Mouse (Mus musculus) ES-E14 (cell line): ENCODE results near the gene Reck. TPM values are rescaled to one million over a fixed set of nuclear protein-coding genes. Genes with fewer than 3 reads are reported as not detected.

ENCODE experiments used
- DNase-seq: peaks from one replicate; pipeline ENCODE4 v3.0.0-alpha.2; 2013; ENCODE audit warnings: low read depth, low spot score
- H3K27ac ChIP-seq: 2 replicates; pipeline ENCODE4 v1.5.1; 2012; ENCODE audit warnings: low read depth, mild to moderate bottlenecking, low read length, moderate library complexity, mixed read lengths; ENCODE audit not compliant: poor library complexity, insufficient read depth, severe bottlenecking
- H3K36me3 ChIP-seq: 2 replicates; pipeline ENCODE4 v1.6.1; 2012; ENCODE audit warnings: mild to moderate bottlenecking, low read length, moderate library complexity, mixed read lengths; ENCODE audit not compliant: control insufficient read depth, poor library complexity, insufficient read depth, severe bottlenecking
- H3K4me1 ChIP-seq, 2 experiments: fragments of 150-350 bp in 1 of 2; sonication (generic) in 1 of 2; 2 replicates each; pipeline ENCODE4 v1.6.1; 2012; ENCODE audit warnings: low read length in 2 of 2, mild to moderate bottlenecking in 1 of 2, mixed read lengths in 1 of 2; ENCODE audit not compliant: control insufficient read depth in 2 of 2, insufficient read depth in 2 of 2, poor library complexity in 1 of 2
- H3K4me3 ChIP-seq, 2 experiments: fragments of 150-350 bp in 1 of 2; sonication (generic) in 1 of 2; 2 replicates each; pipeline ENCODE4 v1.5.1; 2012; ENCODE audit warnings: low read length in 2 of 2, low read depth in 1 of 2, mild to moderate bottlenecking in 1 of 2, mixed read lengths in 1 of 2; ENCODE audit not compliant: insufficient read depth in 1 of 2, poor library complexity in 1 of 2, severe bottlenecking in 1 of 2
- H3K9ac ChIP-seq: 2 replicates; pipeline ENCODE4 v1.6.1; 2012; ENCODE audit warnings: low read depth, mild to moderate bottlenecking, low read length, mixed read lengths; ENCODE audit not compliant: poor library complexity, insufficient read depth, severe bottlenecking
- H3K9me3 ChIP-seq: fragments of 150-350 bp; sonication (generic); 2 replicates; pipeline ENCODE4 v1.6.1; 2012; ENCODE audit warnings: low read depth, mild to moderate bottlenecking, low read length; ENCODE audit not compliant: control insufficient read depth, insufficient read depth
- CHD2 ChIP-seq: IDR thresholded peaks from 2 replicates; pipeline ENCODE4 v1.6.1; 2014; ENCODE audit warnings: mild to moderate bottlenecking, low read depth, low read length, inconsistent platforms
- HCFC1 ChIP-seq: IDR thresholded peaks from 2 replicates; pipeline ENCODE4 v1.6.1; 2012; ENCODE audit warnings: low read length, inconsistent platforms, borderline replicate concordance; ENCODE audit not compliant: insufficient read depth
- MAFK ChIP-seq: IDR thresholded peaks from 2 replicates; pipeline ENCODE4 v1.6.1; 2014; ENCODE audit warnings: mild to moderate bottlenecking, low read depth, low read length, inconsistent platforms; ENCODE audit not compliant: insufficient read depth
- ZC3H11A ChIP-seq: IDR thresholded peaks from 2 replicates; pipeline ENCODE4 v1.6.1; 2012; ENCODE audit warnings: low read depth, mild to moderate bottlenecking, inconsistent platforms, low read length, borderline replicate concordance
- ZNF384 ChIP-seq: IDR thresholded peaks from 2 replicates; pipeline ENCODE4 v1.6.1; 2012; ENCODE audit warnings: low read depth, low read length, inconsistent platforms
- in situ Hi-C, 2 experiments: fragments of 600-800 bp; cut with MboI; formaldehyde crosslinking; loops; one replicate each; pipeline ENCODE4 v1.15.1; 2025; ENCODE audit warnings: low sequenced_read_pairs in 2 of 2, inconsistent platforms in 1 of 2; ENCODE audit not compliant: unreplicated experiment in 2 of 2
- total RNA-seq: library from RNA; depleted of rRNA; stranded (reverse); fragments of 300-350 nt; gene quantifications from 2 replicates; pipeline ENCODE4 v1.2.3, GENCODE M21; 2012

Reck gene
- total RNA-seq, 1 experiment = 4.0 TPM

GRCm38 (mm10) chr4:43927826-43928225 lies 52.5 kb downstream of the Reck start:
- TF ChIP-seq CHD2 (no peak), HCFC1 (no peak), ZC3H11A (peak; percentile 65), MAFK (peak; percentile 80)
- peak; percentile 57 for DNase-seq
- H3K9ac ChIP-seq = no peak overlapping the region
- H3K4me1 ChIP-seq = no peaks in the 10 kb centered on the region
- no peak overlapping the region for H3K27ac ChIP-seq
- H3K9me3 ChIP-seq = no peaks in the 10 kb centered on the region
- H3K4me3 ChIP-seq = no peak overlapping the region
- in situ Hi-C loops = loop anchor here in 1 of 2 experiments (5.0 kb wide), 1 partner anchor 54 kb away; the partner anchor contains the start of gene Ccin
- peaks cover 2% of the 10 kb centered on the region; the same call in 1 of the 2 replicates for H3K36me3 ChIP-seq

- no peak for TF ChIP-seq MAFK
- in situ Hi-C loops = no loop called here
- DNase-seq = no peak
- no peaks in the 10 kb centered on the region for H3K9me3 ChIP-seq
- no peaks in the 10 kb centered on the region for H3K36me3 ChIP-seq
- H3K4me1 ChIP-seq = peaks cover 0 to 3% of the 10 kb centered on the region in 2 experiments; a peak in 2 of 4 replicates
- H3K9ac ChIP-seq = no peak overlapping the region
- no peak overlapping the region for H3K4me3 ChIP-seq
- no peak overlapping the region for H3K27ac ChIP-seq
These were observed 56.5 kb downstream of the Reck start for GRCm38 (mm10) chr4:43931877-43932276.

- no peak for DNase-seq
- Histone ChIP-seq H3K4me1 (peaks cover 0 to 10% of the 10 kb centered on the region in 2 experiments; a peak in 2 of 4 replicates), H3K36me3 (peaks cover 4% of the 10 kb centered on the region; the same call in 1 of the 2 replicates), H3K27ac (no peak overlapping the region), H3K4me3 (no peak overlapping the region), H3K9me3 (no peaks in the 10 kb centered on the region), H3K9ac (no peak overlapping the region)
- TF ChIP-seq ZC3H11A (no peak), HCFC1 (no peak), MAFK (no peak), CHD2 (no peak), ZNF384 (no peak)
- in situ Hi-C loops = no loop called here
These were observed 60.9 kb downstream of the Reck start for GRCm38 (mm10) chr4:43936186-43936585.

- Histone ChIP-seq H3K27ac (no peak overlapping the region), H3K9me3 (no peaks in the 10 kb centered on the region), H3K4me3 (no peak overlapping the region), H3K4me1 (peaks cover 0 to 10% of the 10 kb centered on the region in 2 experiments; a peak in 2 of 4 replicates), H3K36me3 (peaks cover 4% of the 10 kb centered on the region; the same call in 1 of the 2 replicates), H3K9ac (peak overlapping the region; percentile 13)
- TF ChIP-seq HCFC1 = no peak
- no peak for TF ChIP-seq ZNF384
- no peak for TF ChIP-seq MAFK
- TF ChIP-seq ZC3H11A = no peak
- TF ChIP-seq CHD2 = no peak
- no peak for DNase-seq
- in situ Hi-C loops = no loop called here
These were observed 61.7 kb downstream of the Reck start for GRCm38 (mm10) chr4:43936749-43937674.

- no peak for DNase-seq
- no peak overlapping the region for H3K27ac ChIP-seq
- H3K4me3 ChIP-seq = no peak overlapping the region
- TF ChIP-seq HCFC1 (no peak), CHD2 (no peak), ZC3H11A (no peak), ZNF384 (no peak), MAFK (no peak)
- H3K9me3 ChIP-seq = no peaks in the 10 kb centered on the region
- H3K9ac ChIP-seq = no peak overlapping the region
- in situ Hi-C loops = no loop called here
- H3K4me1 ChIP-seq = peaks cover 0 to 10% of the 10 kb centered on the region in 2 experiments; a peak in 2 of 4 replicates
- peaks cover 5% of the 10 kb centered on the region; the same call in 1 of the 2 replicates for H3K36me3 ChIP-seq
These were observed 66.0 kb downstream of the Reck start for GRCm38 (mm10) chr4:43941315-43941714.
